Mouse (Mus musculus): ENCODE data around the gene Erbin. TPM values are rescaled to one million over a fixed set of nuclear protein-coding genes. Genes with fewer than 3 reads are reported as not detected.

The Erbin gene
- polyA plus RNA-seq, 1 experiment, result 6.6 TPM

GRCm38 (mm10) chr13:103918432-103918831 lies 1.9 kb downstream of the Erbin start:
- TF ChIP-seq GATA1 (IDR thresholded peaks at IDR 0.05; ENCODE audit: borderline replicate concordance, low read length) (no peak), FLI1 (IDR thresholded peaks at IDR 0.05; ENCODE audit: low read length) (no peak)
- H3K36me3 ChIP-seq (replicated peaks; ENCODE audit: low read length), result peaks cover 17% of the 10 kb centered on the region
- H3K4me1 ChIP-seq, result peaks cover 41% of the 10 kb centered on the region
- no peaks in the 10 kb centered on the region for H3K27me3 ChIP-seq (replicated peaks)
- peak overlapping the region; percentile 91 for H3K4me3 ChIP-seq (replicated peaks)
- no peaks in the 10 kb centered on the region for H3K9me3 ChIP-seq

GRCm38 (mm10) chr13:103914114-103914736 lies 6.1 kb downstream of the Erbin start:
- peak overlapping the region; percentile 73 for H3K4me3 ChIP-seq (replicated peaks)
- H3K9me3 ChIP-seq, result no peaks in the 10 kb centered on the region
- peaks cover 31% of the 10 kb centered on the region for H3K36me3 ChIP-seq (replicated peaks; ENCODE audit: low read length)
- peaks cover 56% of the 10 kb centered on the region for H3K4me1 ChIP-seq
- H3K27me3 ChIP-seq (replicated peaks), result no peaks in the 10 kb centered on the region
- TF ChIP-seq GATA1 (IDR thresholded peaks at IDR 0.05; ENCODE audit: borderline replicate concordance, low read length), result no peak
- no peak for TF ChIP-seq FLI1 (IDR thresholded peaks at IDR 0.05; ENCODE audit: low read length)

GRCm38 (mm10) chr13:103912351-103912750 lies 8.0 kb downstream of the Erbin start:
- Histone ChIP-seq H3K4me1 (peaks cover 60% of the 10 kb centered on the region), H3K36me3 (replicated peaks; ENCODE audit: low read length) (peaks cover 34% of the 10 kb centered on the region), H3K4me3 (replicated peaks) (no peak overlapping the region), H3K27me3 (replicated peaks) (no peaks in the 10 kb centered on the region), H3K9me3 (no peaks in the 10 kb centered on the region)
- TF ChIP-seq FLI1 (IDR thresholded peaks at IDR 0.05; ENCODE audit: low read length) (no peak), GATA1 (IDR thresholded peaks at IDR 0.05; ENCODE audit: borderline replicate concordance, low read length) (no peak)

GRCm38 (mm10) chr13:103910598-103910997 lies 9.7 kb downstream of the Erbin start:
- no peaks in the 10 kb centered on the region for H3K9me3 ChIP-seq
- no peak for TF ChIP-seq GATA1 (IDR thresholded peaks at IDR 0.05; ENCODE audit: borderline replicate concordance, low read length)
- TF ChIP-seq FLI1 (IDR thresholded peaks at IDR 0.05; ENCODE audit: low read length), result no peak
- H3K36me3 ChIP-seq (replicated peaks; ENCODE audit: low read length), result peaks cover 25% of the 10 kb centered on the region
- no peaks in the 10 kb centered on the region for H3K27me3 ChIP-seq (replicated peaks)
- H3K4me1 ChIP-seq, result peaks cover 54% of the 10 kb centered on the region
- no peak overlapping the region for H3K4me3 ChIP-seq (replicated peaks)

GRCm38 (mm10) chr13:103909894-103910293 lies 10.4 kb downstream of the Erbin start:
- TF ChIP-seq GATA1 (IDR thresholded peaks at IDR 0.05; ENCODE audit: borderline replicate concordance, low read length), result no peak
- TF ChIP-seq FLI1 (IDR thresholded peaks at IDR 0.05; ENCODE audit: low read length), result no peak
- H3K27me3 ChIP-seq (replicated peaks), result no peaks in the 10 kb centered on the region
- peak overlapping the region; percentile 80 for H3K4me3 ChIP-seq (replicated peaks)
- H3K9me3 ChIP-seq, result no peaks in the 10 kb centered on the region
- peaks cover 54% of the 10 kb centered on the region for H3K4me1 ChIP-seq
- peaks cover 25% of the 10 kb centered on the region for H3K36me3 ChIP-seq (replicated peaks; ENCODE audit: low read length)

- peaks cover 17% of the 10 kb centered on the region; the same call in 1 of the 2 replicates for H3K4me1 ChIP-seq
- H3K36me3 ChIP-seq (replicated peaks; ENCODE audit: low read length), result peaks cover 33% of the 10 kb centered on the region
- no peaks in the 10 kb centered on the region for H3K27me3 ChIP-seq (replicated peaks)
- no peak overlapping the region for H3K4me3 ChIP-seq (replicated peaks)
- H3K9me3 ChIP-seq, result peaks cover 3% of the 10 kb centered on the region; the same call in 1 of the 2 replicates
- TF ChIP-seq FLI1 (IDR thresholded peaks at IDR 0.05; ENCODE audit: low read length) (no peak), GATA1 (IDR thresholded peaks at IDR 0.05; ENCODE audit: borderline replicate concordance, low read length) (no peak)
Measured at GRCm38 (mm10) chr13:103900015-103900414, 20.3 kb downstream of the Erbin start.

GRCm38 (mm10) chr13:103897606-103898005 lies 22.7 kb downstream of the Erbin start:
- H3K27me3 ChIP-seq (replicated peaks), result no peaks in the 10 kb centered on the region
- peaks cover 41% of the 10 kb centered on the region for H3K36me3 ChIP-seq (replicated peaks; ENCODE audit: low read length)
- H3K9me3 ChIP-seq, result peaks cover 3% of the 10 kb centered on the region; the same call in 1 of the 2 replicates
- TF ChIP-seq FLI1 (IDR thresholded peaks at IDR 0.05; ENCODE audit: low read length), result no peak
- no peak for TF ChIP-seq GATA1 (IDR thresholded peaks at IDR 0.05; ENCODE audit: borderline replicate concordance, low read length)
- H3K4me1 ChIP-seq, result peaks cover 34% of the 10 kb centered on the region
- no peak overlapping the region for H3K4me3 ChIP-seq (replicated peaks)

- Histone ChIP-seq H3K4me3 (replicated peaks) (peak overlapping the region; percentile 46), H3K4me1 (peaks cover 54% of the 10 kb centered on the region), H3K27me3 (replicated peaks) (no peaks in the 10 kb centered on the region), H3K36me3 (replicated peaks; ENCODE audit: low read length) (peaks cover 45% of the 10 kb centered on the region), H3K9me3 (peaks cover 3% of the 10 kb centered on the region; the same call in 1 of the 2 replicates)
- TF ChIP-seq GATA1 (IDR thresholded peaks at IDR 0.05; ENCODE audit: borderline replicate concordance, low read length) (no peak), FLI1 (IDR thresholded peaks at IDR 0.05; ENCODE audit: low read length) (no peak)
Measured at GRCm38 (mm10) chr13:103893065-103893464, 27.2 kb downstream of the Erbin start.

- peaks cover 41% of the 10 kb centered on the region for H3K36me3 ChIP-seq (replicated peaks; ENCODE audit: low read length)
- no peaks in the 10 kb centered on the region for H3K9me3 ChIP-seq
- H3K27me3 ChIP-seq (replicated peaks), result no peaks in the 10 kb centered on the region
- H3K4me1 ChIP-seq, result peaks cover 69% of the 10 kb centered on the region
- H3K4me3 ChIP-seq (replicated peaks), result peak overlapping the region; percentile 38
- TF ChIP-seq GATA1 (IDR thresholded peaks at IDR 0.05; ENCODE audit: borderline replicate concordance, low read length) (no peak), FLI1 (IDR thresholded peaks at IDR 0.05; ENCODE audit: low read length) (no peak)
Measured at GRCm38 (mm10) chr13:103890038-103890437, 30.3 kb downstream of the Erbin start.

GRCm38 (mm10) chr13:103886503-103886902 lies 33.8 kb downstream of the Erbin start:
- H3K4me3 ChIP-seq (replicated peaks), result peak overlapping the region; percentile 71
- peaks cover 68% of the 10 kb centered on the region for H3K4me1 ChIP-seq
- TF ChIP-seq GATA1 (IDR thresholded peaks at IDR 0.05; ENCODE audit: borderline replicate concordance, low read length), result no peak
- TF ChIP-seq FLI1 (IDR thresholded peaks at IDR 0.05; ENCODE audit: low read length), result no peak
- peaks cover 62% of the 10 kb centered on the region for H3K36me3 ChIP-seq (replicated peaks; ENCODE audit: low read length)
- no peaks in the 10 kb centered on the region for H3K9me3 ChIP-seq
- no peaks in the 10 kb centered on the region for H3K27me3 ChIP-seq (replicated peaks)
